Mouse (Mus musculus): ENCODE measurements around the gene Mad1l1.

DNA sequence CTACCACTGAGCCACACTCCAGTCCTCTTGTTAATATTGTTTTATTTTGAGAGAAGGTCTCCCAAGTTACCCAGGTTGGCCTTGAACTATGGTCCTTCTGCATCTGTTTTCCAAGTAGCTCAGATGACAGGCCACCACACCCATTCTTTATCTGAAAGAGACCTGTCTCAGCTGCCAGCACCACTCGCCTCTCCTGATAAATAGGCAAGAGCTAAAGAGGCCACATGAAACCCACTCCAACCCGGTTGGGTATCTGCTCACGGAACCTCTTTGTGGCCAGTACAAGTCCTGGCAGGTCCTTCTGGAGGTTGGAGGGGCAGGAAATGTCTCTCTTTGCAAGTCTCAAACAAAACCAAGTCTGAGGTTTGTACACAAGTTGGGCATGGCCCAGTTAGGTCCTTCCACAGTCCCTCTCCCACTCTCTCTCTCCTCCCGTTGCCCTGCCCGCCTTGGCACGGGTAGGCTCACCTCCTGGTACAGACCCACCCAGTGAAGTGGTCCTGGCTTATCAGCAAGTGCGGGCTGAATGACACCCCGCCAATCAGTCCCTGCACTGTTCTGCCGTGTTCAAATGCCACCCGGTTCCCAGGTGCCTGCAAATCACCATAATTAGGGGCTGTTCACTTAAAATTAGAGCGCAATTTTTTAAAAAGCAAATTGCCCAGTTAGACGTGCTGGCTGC lies 308.9 kb downstream of the Mad1l1 start:
- TF ChIP-seq CTCF (IDR thresholded peaks at IDR 0.05; ENCODE audit: borderline replicate concordance, insufficient read depth, low read length) (no peak), POLR2A (IDR thresholded peaks at IDR 0.05; ENCODE audit: low read depth, low read length) (no peak)

Data from embryonic fibroblast, embryonic 13.5 days (primary cell).